Mouse (Mus musculus): ENCODE measurements around the gene Mkrn2.
"Not testable (repeated sequence)": the region's sequence is repeated elsewhere in the genome, so short reads cannot be mapped to it uniquely, and the experiment has no call there.

Gene Mkrn2

DNA sequence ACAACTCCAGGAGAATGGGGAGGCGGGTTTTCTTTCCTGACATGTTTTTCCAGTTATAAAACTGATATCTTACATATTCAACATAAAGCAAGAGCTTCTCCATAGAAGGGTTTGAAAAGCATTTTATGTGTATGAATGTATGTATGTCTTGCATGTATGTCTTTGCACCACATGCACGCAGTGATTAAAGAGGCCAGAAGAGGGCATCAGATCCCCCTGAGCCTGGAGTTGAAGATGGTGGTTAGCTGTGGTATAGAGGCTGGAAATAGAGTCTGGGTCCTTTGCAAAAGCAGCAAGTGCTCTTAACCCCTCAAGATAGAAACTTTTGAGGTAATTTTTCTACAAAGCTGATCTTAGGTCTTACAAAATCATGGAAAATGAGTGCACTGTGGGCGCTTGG, 7.4 kb downstream of the Mkrn2 start:
- in situ Hi-C loops (cut with MboI) = no loop called here

GRCm38 (mm10) chr6:115610301-115610700, 8.6 kb downstream of the Mkrn2 start:
- in situ Hi-C loops (cut with MboI) = no loop called here

DNA sequence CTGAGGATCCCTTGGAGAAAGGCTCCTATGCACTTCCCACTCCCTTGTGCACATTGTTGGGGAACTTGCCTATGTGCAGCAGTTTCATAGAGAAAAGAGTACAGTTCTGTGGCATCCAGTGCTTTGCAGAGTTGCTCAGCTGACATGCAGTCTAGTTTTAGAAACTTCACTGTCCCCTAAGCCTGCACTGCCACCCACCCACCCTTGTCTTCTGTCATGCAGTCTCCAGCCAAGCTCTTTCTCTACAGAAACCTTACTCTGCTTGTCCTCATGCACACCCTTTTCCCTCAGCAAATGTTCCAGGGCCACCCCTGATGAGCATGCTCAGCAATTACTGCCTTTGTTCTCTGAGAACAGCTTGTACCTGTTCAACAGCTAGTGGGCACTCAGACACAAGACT, 12.1 kb downstream of the Mkrn2 start:
- in situ Hi-C loops (cut with MboI) = no loop called here

DNA sequence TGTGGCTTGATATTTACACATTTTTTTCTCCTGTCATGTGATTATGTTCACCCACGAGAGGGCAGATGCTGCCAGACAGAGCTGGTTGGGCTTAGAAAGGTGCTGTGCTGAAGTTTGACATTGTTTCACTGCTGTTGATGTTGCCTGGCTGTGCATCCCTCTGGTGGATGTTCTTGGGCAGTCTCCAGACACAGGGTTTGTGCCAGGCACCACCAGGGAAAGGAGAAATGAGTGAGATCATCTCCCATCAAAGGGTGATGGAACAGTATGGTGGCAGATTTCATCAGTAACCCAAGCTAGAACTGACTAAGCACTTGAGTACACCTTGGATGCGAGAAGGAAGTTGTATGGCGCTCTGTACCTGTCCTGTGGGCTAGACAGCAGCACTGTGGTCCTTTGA, 14.3 kb downstream of the Mkrn2 start:
- in situ Hi-C loops (cut with MboI) = no loop called here

DNA sequence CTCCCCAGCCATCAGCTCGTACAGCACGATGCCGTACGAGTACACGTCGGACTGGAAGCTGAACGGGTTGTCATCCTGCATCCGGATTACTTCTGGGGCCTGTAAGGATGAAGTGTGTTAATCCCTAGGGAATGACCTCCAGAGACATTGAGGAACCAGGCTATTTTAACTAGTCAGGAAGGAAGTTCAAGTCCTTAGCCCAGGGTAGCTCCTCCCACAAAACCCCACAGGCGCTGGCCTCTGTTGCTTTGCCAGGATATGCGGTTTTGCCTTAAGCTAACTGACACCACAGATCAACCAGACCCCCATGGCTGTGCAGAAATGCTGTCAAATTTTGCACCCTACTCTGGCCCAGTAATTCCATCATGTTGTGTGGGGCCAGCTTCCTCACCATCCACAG, 18.1 kb downstream of the Mkrn2 start:
- in situ Hi-C loops (cut with MboI) = no loop called here

- in situ Hi-C loops (cut with MboI) = no loop called here
These were observed 19.2 kb downstream of the Mkrn2 start for GRCm38 (mm10) chr6:115620942-115621341.

DNA sequence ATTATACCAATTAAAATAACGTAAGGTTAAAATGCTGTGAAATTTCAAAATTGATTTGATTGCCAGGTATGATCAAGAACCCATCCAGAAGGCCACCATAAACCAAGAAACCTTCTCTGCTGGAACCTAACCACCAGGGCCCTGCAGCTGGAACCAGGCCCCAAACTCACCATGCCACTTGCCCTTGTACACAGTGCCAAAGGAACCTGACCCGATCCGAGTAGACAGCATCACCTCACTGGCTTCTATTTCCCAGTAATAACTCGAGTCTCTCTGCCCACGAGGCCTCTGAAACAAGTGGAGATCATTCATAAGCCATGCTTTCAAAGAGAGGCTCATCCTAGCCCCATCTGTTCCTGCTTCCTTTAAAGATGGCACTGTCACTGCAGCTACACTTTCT, 24.4 kb downstream of the Mkrn2 start:
- in situ Hi-C loops (cut with MboI) = no loop called here

- in situ Hi-C loops (cut with MboI) = no loop called here
These were observed 29.5 kb downstream of the Mkrn2 start for GRCm38 (mm10) chr6:115631056-115631795.

GRCm38 (mm10) chr6:115634015-115634414, 32.3 kb downstream of the Mkrn2 start:
- in situ Hi-C loops (cut with MboI) = no loop called here

GRCm38 (mm10) chr6:115638188-115638587, 36.5 kb downstream of the Mkrn2 start:
- in situ Hi-C loops (cut with MboI) = not testable (repeated sequence)

- in situ Hi-C loops (cut with MboI) = no loop called here
These were observed 41.6 kb downstream of the Mkrn2 start for GRCm38 (mm10) chr6:115643315-115643714.

GRCm38 (mm10) chr6:115649792-115650365, 48.2 kb downstream of the Mkrn2 start:
- in situ Hi-C loops (cut with MboI) = no loop called here

- in situ Hi-C loops (cut with MboI) = no loop called here
These were observed 49.0 kb downstream of the Mkrn2 start for GRCm38 (mm10) chr6:115650476-115651427.

GRCm38 (mm10) chr6:115651719-115652118, 50.0 kb downstream of the Mkrn2 start:
- in situ Hi-C loops (cut with MboI) = no loop called here

DNA sequence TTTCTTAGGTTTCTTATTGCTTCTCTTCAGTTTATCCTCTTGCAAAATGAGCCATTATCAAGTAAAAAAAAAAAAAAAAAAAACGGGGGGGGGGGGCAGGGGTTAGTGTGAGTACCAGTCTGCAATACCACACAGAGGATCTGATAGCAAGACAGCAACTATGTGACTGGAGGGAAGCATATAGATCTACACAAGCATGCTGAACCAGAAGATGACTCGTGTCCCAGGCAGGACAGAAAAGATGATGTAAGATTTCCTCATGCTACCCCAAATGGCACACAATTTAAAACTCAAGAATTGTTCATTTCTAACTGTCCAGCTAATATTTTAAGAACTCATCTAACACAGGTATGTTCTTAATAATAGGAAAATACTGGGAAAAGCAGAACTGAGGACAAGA, 52.2 kb downstream of the Mkrn2 start:
- in situ Hi-C loops (cut with MboI) = no loop called here

- in situ Hi-C loops (cut with MboI) = no loop called here
These were observed 57.1 kb downstream of the Mkrn2 start for GRCm38 (mm10) chr6:115658802-115659201.

GRCm38 (mm10) chr6:115664268-115664667, 62.6 kb downstream of the Mkrn2 start:
- in situ Hi-C loops (cut with MboI) = no loop called here

DNA sequence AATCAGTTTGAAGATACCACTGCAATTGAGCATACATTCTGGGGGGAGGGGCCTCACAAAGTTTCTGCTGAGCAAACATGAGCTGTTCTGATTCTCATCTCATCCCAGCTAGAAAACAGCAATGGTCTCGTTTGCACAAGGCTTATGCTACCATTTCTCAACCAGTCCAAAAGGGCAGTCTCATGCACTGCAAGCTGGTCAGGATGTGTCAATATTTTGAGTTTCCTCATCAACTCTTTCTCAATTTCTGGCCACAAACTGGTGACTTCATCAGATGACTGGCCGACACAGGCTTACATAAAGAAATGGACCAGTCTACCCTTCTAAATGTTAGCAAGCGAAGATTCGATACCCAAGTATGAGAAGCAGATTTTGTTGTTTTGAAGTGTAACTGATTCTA, 64.9 kb downstream of the Mkrn2 start:
- in situ Hi-C loops (cut with MboI) = no loop called here

Measured in mature B cell (primary cell).